Mouse (Mus musculus): ENCODE measurements at regions not wholly inside any gene's neighbourhood (a gene's known extent, or its start where the extent isn't known, plus 50 kb on each side); places are given as distances from the start of the nearest gene placed in this dataset.
A peak's percentile ranks its signal among the peaks of the same experiment; 100 is the strongest.

DNA sequence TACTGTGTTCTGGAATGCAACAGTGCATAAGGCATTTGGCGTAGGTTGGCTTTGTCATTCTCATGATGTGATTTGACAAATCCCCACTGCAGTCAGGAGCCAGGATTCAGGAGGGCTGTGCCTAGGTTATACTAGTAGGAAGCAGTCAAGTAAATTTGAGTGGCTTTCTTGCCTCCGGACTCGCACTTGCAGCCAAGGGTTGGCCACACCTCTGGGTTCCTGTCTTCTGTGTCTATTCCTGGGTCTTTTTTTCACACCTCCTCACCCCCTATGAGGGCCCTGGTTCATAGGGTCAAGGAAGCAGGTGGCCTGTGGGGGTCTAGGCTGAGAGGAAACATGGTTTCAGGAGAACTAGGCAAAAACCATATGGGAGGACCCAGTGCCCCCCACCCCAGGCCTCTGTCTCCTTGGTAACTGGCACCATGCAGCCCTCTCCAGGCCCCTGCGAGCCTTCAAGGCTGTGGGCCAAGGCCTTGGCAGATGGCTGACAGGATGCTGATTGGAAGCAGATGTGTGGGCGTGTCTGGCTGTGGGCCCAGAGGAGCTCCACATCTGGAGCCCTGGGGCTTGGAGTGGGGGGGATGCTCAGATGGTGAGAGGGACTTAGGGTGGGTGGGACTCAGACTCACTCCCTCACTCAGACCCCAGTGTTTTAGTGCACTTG, 195.7 kb downstream of the Rgs3 start:
- no peak for ATAC-seq (ENCODE audit: low read depth)
- Histone ChIP-seq H3K4me2 (ENCODE audit: low read depth, low read length) (no peak overlapping the region), H3K27ac (ENCODE audit: low read length) (no peak overlapping the region), H3K27me3 (ENCODE audit: control insufficient read depth, insufficient read depth, low read depth, low read length) (no peaks in the 10 kb centered on the region), H3K36me3 (ENCODE audit: control insufficient read depth, insufficient read depth) (no peaks in the 10 kb centered on the region), H3K4me1 (ENCODE audit: control insufficient read depth, low read depth, low read length) (no peaks in the 10 kb centered on the region), H3K9ac (ENCODE audit: low read depth, low read length) (no peak overlapping the region), H3K9me3 (replicated peaks; ENCODE audit: control insufficient read depth, low read length) (no peaks in the 10 kb centered on the region), H3K4me3 (ENCODE audit: low read depth, low read length) (no peak overlapping the region)
- WGBS (ENCODE audit: insufficient replicate concordance): 34% methylated on average over 5 of the region's 5 CpGs

- H3K4me1 ChIP-seq (ENCODE audit: control insufficient read depth, low read depth, low read length): no peaks in the 10 kb centered on the region
- no peak overlapping the region for H3K9ac ChIP-seq (ENCODE audit: low read depth, low read length)
- H3K27ac ChIP-seq (ENCODE audit: low read length): no peak overlapping the region
- 10% methylated on average over 10 of the region's 10 CpGs for WGBS (ENCODE audit: insufficient replicate concordance)
- no peaks in the 10 kb centered on the region for H3K36me3 ChIP-seq (ENCODE audit: control insufficient read depth, insufficient read depth)
- no peak for ATAC-seq (ENCODE audit: low read depth)
- no peak overlapping the region for H3K4me3 ChIP-seq (ENCODE audit: low read depth, low read length)
- no peaks in the 10 kb centered on the region for H3K27me3 ChIP-seq (ENCODE audit: control insufficient read depth, insufficient read depth, low read depth, low read length)
- H3K4me2 ChIP-seq (ENCODE audit: low read depth, low read length): no peak overlapping the region
- H3K9me3 ChIP-seq (replicated peaks; ENCODE audit: control insufficient read depth, low read length): no peaks in the 10 kb centered on the region
These were observed 197.1 kb downstream of the Rgs3 start for GRCm38 (mm10) chr4:62756721-62757206.

DNA sequence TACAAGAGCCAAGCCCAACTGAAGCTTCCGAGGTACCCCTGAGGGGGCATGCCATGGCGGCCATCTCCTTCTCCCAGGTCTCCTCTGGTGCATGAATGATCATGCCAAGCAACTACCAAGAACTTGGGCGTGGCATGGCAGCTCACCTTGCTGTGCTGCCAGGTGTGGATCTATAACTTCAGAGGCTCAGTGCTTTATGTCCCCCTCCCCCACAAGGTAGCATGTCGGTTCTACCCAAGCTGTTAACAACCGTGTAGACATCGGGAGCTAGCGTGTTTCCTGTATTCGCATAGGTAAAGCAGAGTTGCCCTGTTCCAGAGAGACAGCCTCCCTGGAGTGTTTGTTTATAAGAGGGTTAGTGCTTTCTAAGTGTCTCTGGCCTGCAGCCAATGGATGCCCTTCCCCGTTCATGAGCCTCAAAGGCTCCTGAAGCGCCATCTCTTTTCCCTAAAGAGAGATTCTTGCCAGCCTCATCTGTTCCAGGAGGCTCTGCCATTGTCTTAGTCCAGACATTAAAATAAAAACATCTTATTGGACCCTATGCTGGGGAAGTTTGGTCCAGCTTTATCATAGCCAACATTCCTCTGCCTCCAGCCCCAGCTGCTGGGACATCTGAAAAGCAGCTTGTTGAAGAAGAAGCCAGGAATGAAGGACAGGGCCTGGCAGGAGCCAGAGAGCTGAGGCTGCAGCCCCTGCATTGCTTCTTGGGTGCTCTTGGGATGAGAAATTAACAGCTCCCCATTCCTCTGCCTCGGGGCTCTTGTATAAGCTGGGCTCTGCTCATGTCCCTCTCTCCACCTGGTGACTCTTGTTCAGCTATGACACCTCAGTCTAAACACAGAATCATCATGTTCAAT, 201.3 kb downstream of the Rgs3 start:
- no peak for ATAC-seq (ENCODE audit: low read depth)

DNA sequence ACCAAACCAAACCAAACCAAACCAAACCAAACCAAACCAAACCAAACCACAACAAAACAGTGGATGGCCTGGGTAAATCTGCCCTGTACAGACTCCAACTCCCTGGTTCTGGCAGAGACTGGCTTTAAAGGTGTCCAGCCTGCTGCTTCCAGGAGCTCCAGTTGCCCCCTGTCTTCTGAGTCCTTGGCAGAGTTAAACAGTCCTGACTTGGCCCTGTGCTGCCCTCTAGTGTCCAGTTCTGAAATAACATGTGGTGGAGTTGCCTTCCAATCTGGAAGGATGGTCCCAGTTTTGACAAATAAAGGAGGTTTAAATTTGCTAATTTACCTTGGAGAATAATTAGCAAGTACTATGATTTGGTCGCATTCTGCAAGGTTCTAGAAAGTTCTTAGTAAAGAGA, 202.0 kb downstream of the Rgs3 start:
- H3K4me2 ChIP-seq (ENCODE audit: low read depth, low read length): no peak overlapping the region
- no peaks in the 10 kb centered on the region for H3K27me3 ChIP-seq (ENCODE audit: control insufficient read depth, insufficient read depth, low read depth, low read length)
- H3K36me3 ChIP-seq (ENCODE audit: control insufficient read depth, insufficient read depth): no peaks in the 10 kb centered on the region
- H3K9ac ChIP-seq (ENCODE audit: low read depth, low read length): no peak overlapping the region
- no peak overlapping the region for H3K4me3 ChIP-seq (ENCODE audit: low read depth, low read length)
- H3K27ac ChIP-seq (ENCODE audit: low read length): no peak overlapping the region
- no peak for ATAC-seq (ENCODE audit: low read depth)
- 0% methylated on average over 1 of the region's 1 CpGs for WGBS (ENCODE audit: insufficient replicate concordance)
- H3K4me1 ChIP-seq (ENCODE audit: control insufficient read depth, low read depth, low read length): no peaks in the 10 kb centered on the region
- H3K9me3 ChIP-seq (replicated peaks; ENCODE audit: control insufficient read depth, low read length): no peaks in the 10 kb centered on the region

More for the DNA sequence above, 201.3 kb downstream of the Rgs3 start:
- Histone ChIP-seq H3K27me3 (ENCODE audit: control insufficient read depth, insufficient read depth, low read depth, low read length) (no peaks in the 10 kb centered on the region), H3K9ac (ENCODE audit: low read depth, low read length) (no peak overlapping the region), H3K4me1 (ENCODE audit: control insufficient read depth, low read depth, low read length) (no peaks in the 10 kb centered on the region), H3K4me2 (ENCODE audit: low read depth, low read length) (no peak overlapping the region), H3K4me3 (ENCODE audit: low read depth, low read length) (no peak overlapping the region), H3K27ac (ENCODE audit: low read length) (no peak overlapping the region), H3K36me3 (ENCODE audit: control insufficient read depth, insufficient read depth) (no peaks in the 10 kb centered on the region), H3K9me3 (replicated peaks; ENCODE audit: control insufficient read depth, low read length) (no peaks in the 10 kb centered on the region)
- 59% methylated on average over 11 of the region's 11 CpGs for WGBS (ENCODE audit: insufficient replicate concordance)

- H3K9me3 ChIP-seq (replicated peaks; ENCODE audit: control insufficient read depth, low read length): no peaks in the 10 kb centered on the region
- WGBS (ENCODE audit: insufficient replicate concordance): 6% methylated on average over 5 of the region's 5 CpGs
- no peak overlapping the region for H3K9ac ChIP-seq (ENCODE audit: low read depth, low read length)
- no peaks in the 10 kb centered on the region for H3K4me1 ChIP-seq (ENCODE audit: control insufficient read depth, low read depth, low read length)
- ATAC-seq (ENCODE audit: low read depth): 0 out of 2 replicates have a peak, but pooled peaks have one; percentile 53
- H3K27ac ChIP-seq (ENCODE audit: low read length): no peak overlapping the region
- H3K36me3 ChIP-seq (ENCODE audit: control insufficient read depth, insufficient read depth): no peaks in the 10 kb centered on the region
- no peak overlapping the region for H3K4me3 ChIP-seq (ENCODE audit: low read depth, low read length)
- H3K4me2 ChIP-seq (ENCODE audit: low read depth, low read length): no peak overlapping the region
- H3K27me3 ChIP-seq (ENCODE audit: control insufficient read depth, insufficient read depth, low read depth, low read length): no peaks in the 10 kb centered on the region
These were observed 201.4 kb upstream of the Zfp618 start for GRCm38 (mm10) chr4:62763990-62764389.

DNA sequence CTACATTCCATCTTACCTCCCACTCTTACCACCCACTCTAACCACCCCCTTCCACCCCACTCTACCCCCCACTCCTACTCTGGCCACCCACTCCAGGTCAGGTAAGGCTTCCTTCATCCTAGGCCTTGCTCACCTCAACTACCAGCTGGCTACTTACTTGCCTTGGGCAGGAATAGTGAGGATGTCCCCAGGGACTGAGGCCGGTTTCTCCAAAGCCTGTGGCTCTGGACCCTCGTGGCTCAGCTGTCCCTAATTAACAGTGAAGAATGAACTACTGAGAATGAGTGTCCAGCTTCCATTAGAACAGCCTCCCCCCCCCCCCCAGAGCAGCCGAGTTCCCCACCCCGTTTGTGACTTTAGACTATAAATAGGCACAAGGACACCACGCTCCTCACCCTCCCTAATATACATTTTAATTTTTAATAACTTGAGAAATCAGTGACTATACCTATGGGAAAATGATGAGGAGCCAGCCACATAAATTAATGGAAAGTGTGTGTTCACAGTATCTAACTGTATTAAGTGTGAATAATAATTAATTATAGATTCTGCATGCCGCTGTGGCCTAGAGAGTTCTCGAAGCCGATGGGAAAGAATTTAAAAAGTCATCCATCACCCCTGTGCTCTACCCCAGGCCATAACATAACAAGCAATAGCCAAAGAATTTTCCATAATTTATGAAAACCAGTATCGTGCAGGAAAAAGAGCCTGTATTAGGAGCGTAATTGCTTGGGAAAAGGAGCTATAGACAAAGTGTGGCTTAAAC, 195.7 kb upstream of the Zfp618 start:
- Histone ChIP-seq H3K27ac (ENCODE audit: low read length) (no peak overlapping the region), H3K36me3 (ENCODE audit: control insufficient read depth, insufficient read depth) (no peaks in the 10 kb centered on the region), H3K9me3 (replicated peaks; ENCODE audit: control insufficient read depth, low read length) (no peaks in the 10 kb centered on the region), H3K4me2 (ENCODE audit: low read depth, low read length) (no peak overlapping the region), H3K9ac (ENCODE audit: low read depth, low read length) (no peak overlapping the region), H3K4me3 (ENCODE audit: low read depth, low read length) (no peak overlapping the region), H3K27me3 (ENCODE audit: control insufficient read depth, insufficient read depth, low read depth, low read length) (no peaks in the 10 kb centered on the region), H3K4me1 (ENCODE audit: control insufficient read depth, low read depth, low read length) (no peaks in the 10 kb centered on the region)
- no peak for ATAC-seq (ENCODE audit: low read depth)
- 68% methylated on average over 10 of the region's 10 CpGs for WGBS (ENCODE audit: insufficient replicate concordance)

GRCm38 (mm10) chr4:62775005-62775609, 190.3 kb upstream of the Zfp618 start:
- Histone ChIP-seq H3K4me1 (ENCODE audit: control insufficient read depth, low read depth, low read length) (no peaks in the 10 kb centered on the region), H3K9ac (ENCODE audit: low read depth, low read length) (no peak overlapping the region), H3K9me3 (replicated peaks; ENCODE audit: control insufficient read depth, low read length) (no peaks in the 10 kb centered on the region), H3K36me3 (ENCODE audit: control insufficient read depth, insufficient read depth) (no peaks in the 10 kb centered on the region), H3K4me2 (ENCODE audit: low read depth, low read length) (no peak overlapping the region), H3K4me3 (ENCODE audit: low read depth, low read length) (no peak overlapping the region), H3K27ac (ENCODE audit: low read length) (no peak overlapping the region), H3K27me3 (ENCODE audit: control insufficient read depth, insufficient read depth, low read depth, low read length) (no peaks in the 10 kb centered on the region)
- ATAC-seq (ENCODE audit: low read depth): no peak
- WGBS (ENCODE audit: insufficient replicate concordance): 51% methylated on average over 10 of the region's 10 CpGs

GRCm38 (mm10) chr4:62776881-62777280, 188.5 kb upstream of the Zfp618 start:
- Histone ChIP-seq H3K4me1 (ENCODE audit: control insufficient read depth, low read depth, low read length) (no peaks in the 10 kb centered on the region), H3K27ac (ENCODE audit: low read length) (no peak overlapping the region), H3K4me2 (ENCODE audit: low read depth, low read length) (no peak overlapping the region), H3K36me3 (ENCODE audit: control insufficient read depth, insufficient read depth) (no peaks in the 10 kb centered on the region), H3K9ac (ENCODE audit: low read depth, low read length) (no peak overlapping the region), H3K27me3 (ENCODE audit: control insufficient read depth, insufficient read depth, low read depth, low read length) (no peaks in the 10 kb centered on the region), H3K9me3 (replicated peaks; ENCODE audit: control insufficient read depth, low read length) (no peaks in the 10 kb centered on the region), H3K4me3 (ENCODE audit: low read depth, low read length) (no peak overlapping the region)
- WGBS (ENCODE audit: insufficient replicate concordance): 67% methylated on average over 9 of the region's 9 CpGs
- no peak for ATAC-seq (ENCODE audit: low read depth)
